Mouse (Mus musculus): Measurements from ENCODE around the gene Neurod2. TPM values are rescaled to one million over a fixed set of nuclear protein-coding genes. Genes with fewer than 3 reads are reported as not detected.
A peak's percentile ranks its signal among the peaks of the same experiment; 100 is the strongest.

Gene Neurod2
- polyA plus RNA-seq, 1 experiment from 2014 or later, result not detected

DNA sequence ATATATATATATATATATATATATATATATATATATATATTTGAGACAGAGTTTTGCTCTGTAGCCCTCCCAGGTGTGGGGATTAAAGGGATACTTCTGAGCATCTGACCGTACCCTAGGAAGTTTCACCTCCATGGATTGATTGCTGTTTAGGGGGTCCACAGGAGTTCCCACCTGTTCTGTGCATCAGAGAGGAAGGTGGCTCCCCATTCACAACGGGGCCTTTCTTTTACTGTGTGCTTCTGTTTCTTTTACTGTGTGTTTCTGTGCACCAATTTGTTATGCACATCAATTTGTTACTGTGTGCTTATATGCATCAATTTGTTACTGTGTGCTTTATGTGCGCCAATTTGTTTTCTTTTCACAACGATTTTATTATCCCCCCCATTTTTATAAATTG is 11.7 kb upstream of the Neurod2 start:
- Histone ChIP-seq H3K4me1 (replicated peaks; ENCODE audit: insufficient read depth, low read length) (peaks cover 13% of the 10 kb centered on the region; the same call in 1 of the 2 replicates), H3K27me3 (ENCODE audit: insufficient read depth, low read length) (peaks cover 38% of the 10 kb centered on the region), H3K4me3 (replicated peaks; ENCODE audit: low read depth, low read length) (no peak overlapping the region), H3K9me3 (replicated peaks; ENCODE audit: low read length) (no peaks in the 10 kb centered on the region), H3K36me3 (ENCODE audit: insufficient read depth, low read length) (no peaks in the 10 kb centered on the region), H3K4me2 (ENCODE audit: low read length) (no peak overlapping the region), H3K9ac (ENCODE audit: low read depth, low read length) (no peak overlapping the region), H3K27ac (no peak overlapping the region)
- no peak for TF ChIP-seq CTCF (IDR thresholded peaks at IDR 0.05; ENCODE audit: low read depth)
- WGBS, result 57% methylated on average over 4 of the region's 4 CpGs
- DNase-seq (ENCODE audit: low spot score) (no peak), ATAC-seq (replicated peaks; ENCODE audit: low FRiP score, low read depth) (no peak)

DNA sequence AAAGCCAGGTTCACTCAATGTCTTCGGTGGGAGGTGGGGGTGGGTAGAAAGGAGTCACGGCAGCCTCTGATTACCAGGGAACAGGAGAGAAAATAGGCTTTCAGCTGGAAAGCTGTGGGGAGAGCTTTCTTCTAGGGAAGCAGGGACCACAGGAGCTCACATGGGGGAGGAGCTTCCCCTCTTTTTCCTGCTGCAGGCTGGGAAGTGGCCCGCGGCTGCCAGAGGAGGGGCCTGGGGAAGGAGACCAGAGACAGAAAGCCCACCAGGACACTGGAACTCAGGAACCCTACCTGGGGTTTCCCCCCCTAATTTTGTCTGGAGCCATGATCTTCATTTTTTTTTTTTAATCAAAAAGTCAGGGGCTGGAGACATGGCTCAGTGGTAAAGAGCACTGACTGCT is 11.1 kb upstream of the Neurod2 start:
- Histone ChIP-seq H3K36me3 (ENCODE audit: insufficient read depth, low read length) (no peaks in the 10 kb centered on the region), H3K9ac (ENCODE audit: low read depth, low read length) (no peak overlapping the region), H3K27me3 (ENCODE audit: insufficient read depth, low read length) (peaks cover 40% of the 10 kb centered on the region), H3K9me3 (replicated peaks; ENCODE audit: low read length) (no peaks in the 10 kb centered on the region), H3K4me1 (replicated peaks; ENCODE audit: insufficient read depth, low read length) (peaks cover 13% of the 10 kb centered on the region; the same call in 1 of the 2 replicates), H3K27ac (no peak overlapping the region), H3K4me3 (replicated peaks; ENCODE audit: low read depth, low read length) (no peak overlapping the region), H3K4me2 (ENCODE audit: low read length) (no peak overlapping the region)
- 9% methylated on average over 4 of the region's 4 CpGs for WGBS
- no peak for TF ChIP-seq CTCF (IDR thresholded peaks at IDR 0.05; ENCODE audit: low read depth)
- DNase-seq (ENCODE audit: low spot score), result no peak
- ATAC-seq (replicated peaks; ENCODE audit: low FRiP score, low read depth), result no peak

DNA sequence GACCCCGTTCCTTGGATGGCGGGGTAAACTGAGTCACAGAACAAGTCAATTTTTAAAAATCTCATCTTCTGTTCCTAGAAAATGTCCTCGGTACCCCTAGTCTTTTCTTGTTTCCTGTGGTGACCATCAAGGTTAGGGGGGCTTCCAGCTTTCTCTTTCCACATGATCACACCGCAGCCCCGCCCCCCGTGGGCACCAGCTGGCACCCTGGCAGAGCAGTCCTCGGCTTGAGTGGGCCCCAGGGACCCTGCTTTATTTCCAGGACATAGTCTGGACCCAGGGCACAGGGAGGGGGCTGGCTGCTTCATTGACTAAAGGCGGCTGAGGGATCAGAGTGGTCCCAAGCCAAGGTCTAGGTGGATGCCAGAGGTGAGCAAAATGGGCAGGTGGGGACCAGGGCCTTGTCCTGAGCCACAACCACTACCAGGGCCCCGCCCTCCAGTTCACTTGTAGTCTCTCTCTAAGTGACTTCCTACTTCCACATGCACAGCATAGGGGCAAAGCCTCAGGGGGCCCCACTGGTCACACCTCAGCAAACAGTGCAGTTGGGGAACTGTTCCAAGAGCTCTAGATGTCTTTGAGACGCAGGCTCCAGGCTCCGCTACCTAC is 10.3 kb upstream of the Neurod2 start:
- H3K4me2 ChIP-seq (ENCODE audit: low read length), result peak overlapping the region; percentile 92
- TF ChIP-seq CTCF (IDR thresholded peaks at IDR 0.05; ENCODE audit: low read depth), result no peak
- no peak overlapping the region for H3K9ac ChIP-seq (ENCODE audit: low read depth, low read length)
- no peak overlapping the region for H3K27ac ChIP-seq
- DNase-seq (ENCODE audit: low spot score), result no peak
- H3K4me1 ChIP-seq (replicated peaks; ENCODE audit: insufficient read depth, low read length), result peaks cover 13% of the 10 kb centered on the region; the same call in 1 of the 2 replicates
- H3K4me3 ChIP-seq (replicated peaks; ENCODE audit: low read depth, low read length), result no peak overlapping the region; the same call in 1 of the 2 replicates
- H3K36me3 ChIP-seq (ENCODE audit: insufficient read depth, low read length), result no peaks in the 10 kb centered on the region
- 10% methylated on average over 11 of the region's 11 CpGs for WGBS
- no peak for ATAC-seq (replicated peaks; ENCODE audit: low FRiP score, low read depth)
- peaks cover 48% of the 10 kb centered on the region for H3K27me3 ChIP-seq (ENCODE audit: insufficient read depth, low read length)
- H3K9me3 ChIP-seq (replicated peaks; ENCODE audit: low read length), result no peaks in the 10 kb centered on the region

DNA sequence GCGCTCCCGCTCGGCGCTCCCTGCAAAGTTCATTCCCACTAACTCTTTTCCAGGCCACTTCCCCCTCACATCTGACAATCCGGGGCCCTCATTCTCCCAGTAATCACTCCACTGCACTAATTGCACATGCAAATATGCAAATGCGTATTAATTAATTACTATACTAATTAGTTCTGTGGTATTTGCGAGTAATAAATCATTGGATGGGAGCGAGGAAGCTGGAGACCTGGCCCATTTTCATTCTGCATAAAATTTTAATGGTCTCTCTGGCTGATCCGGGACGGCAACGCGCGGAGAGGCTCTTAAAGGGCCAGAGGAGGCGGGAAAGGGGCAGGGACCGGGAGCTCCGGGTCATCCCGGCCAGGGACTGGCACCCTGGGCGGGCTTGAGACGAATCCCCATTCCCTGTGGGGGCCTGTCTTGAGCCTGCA is 9.6 kb upstream of the Neurod2 start:
- DNase-seq (ENCODE audit: low spot score), result peak; percentile 37
- H3K27me3 ChIP-seq (ENCODE audit: insufficient read depth, low read length), result peaks cover 55% of the 10 kb centered on the region
- no peaks in the 10 kb centered on the region for H3K36me3 ChIP-seq (ENCODE audit: insufficient read depth, low read length)
- H3K4me3 ChIP-seq (replicated peaks; ENCODE audit: low read depth, low read length), result peak overlapping the region; percentile 40
- H3K4me2 ChIP-seq (ENCODE audit: low read length), result peak overlapping the region; percentile 92
- no peak for ATAC-seq (replicated peaks; ENCODE audit: low FRiP score, low read depth)
- no peak overlapping the region for H3K27ac ChIP-seq
- TF ChIP-seq CTCF (IDR thresholded peaks at IDR 0.05; ENCODE audit: low read depth), result no peak
- H3K9ac ChIP-seq (ENCODE audit: low read depth, low read length), result peak overlapping the region; percentile 47; the same call in 1 of the 2 replicates
- H3K4me1 ChIP-seq (replicated peaks; ENCODE audit: insufficient read depth, low read length), result peaks cover 13% of the 10 kb centered on the region; the same call in 1 of the 2 replicates
- H3K9me3 ChIP-seq (replicated peaks; ENCODE audit: low read length), result no peaks in the 10 kb centered on the region
- under 1% methylated on average over 19 of the region's 19 CpGs for WGBS

DNA sequence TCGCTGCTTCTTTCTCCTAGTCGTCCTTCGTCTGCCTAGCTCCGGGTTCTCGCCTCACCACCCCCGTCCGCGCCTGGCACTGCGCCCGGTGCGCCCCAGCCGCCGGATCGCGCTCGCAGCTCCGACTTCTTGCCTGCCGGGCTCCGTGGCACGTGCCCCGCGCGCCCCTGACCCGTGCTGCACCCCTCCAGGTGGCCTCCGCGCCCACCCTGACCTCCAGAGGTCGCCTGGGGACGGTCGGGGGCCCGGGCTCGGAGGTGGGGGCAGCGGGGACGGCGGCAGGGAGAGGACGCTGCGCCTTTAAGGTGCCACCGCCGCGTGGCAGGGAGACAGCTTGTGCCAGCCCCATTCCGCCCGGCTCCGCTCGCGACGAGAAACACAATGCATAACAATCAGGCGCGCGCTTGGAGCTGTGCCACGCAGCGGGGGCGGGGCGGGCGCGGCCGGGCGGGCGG is 9.1 kb upstream of the Neurod2 start:
- Histone ChIP-seq H3K4me1 (replicated peaks; ENCODE audit: insufficient read depth, low read length) (peaks cover 13% of the 10 kb centered on the region; the same call in 1 of the 2 replicates), H3K4me3 (replicated peaks; ENCODE audit: low read depth, low read length) (peak overlapping the region; percentile 40), H3K27me3 (ENCODE audit: insufficient read depth, low read length) (peaks cover 60% of the 10 kb centered on the region), H3K9ac (ENCODE audit: low read depth, low read length) (peak overlapping the region; percentile 47), H3K9me3 (replicated peaks; ENCODE audit: low read length) (no peaks in the 10 kb centered on the region), H3K27ac (no peak overlapping the region), H3K36me3 (ENCODE audit: insufficient read depth, low read length) (no peaks in the 10 kb centered on the region), H3K4me2 (ENCODE audit: low read length) (peak overlapping the region; percentile 92)
- no peak for TF ChIP-seq CTCF (IDR thresholded peaks at IDR 0.05; ENCODE audit: low read depth)
- ATAC-seq (replicated peaks; ENCODE audit: low FRiP score, low read depth), result no peak
- WGBS, result under 1% methylated on average over 45 of the region's 57 CpGs
- DNase-seq (ENCODE audit: low spot score), result no peak

DNA sequence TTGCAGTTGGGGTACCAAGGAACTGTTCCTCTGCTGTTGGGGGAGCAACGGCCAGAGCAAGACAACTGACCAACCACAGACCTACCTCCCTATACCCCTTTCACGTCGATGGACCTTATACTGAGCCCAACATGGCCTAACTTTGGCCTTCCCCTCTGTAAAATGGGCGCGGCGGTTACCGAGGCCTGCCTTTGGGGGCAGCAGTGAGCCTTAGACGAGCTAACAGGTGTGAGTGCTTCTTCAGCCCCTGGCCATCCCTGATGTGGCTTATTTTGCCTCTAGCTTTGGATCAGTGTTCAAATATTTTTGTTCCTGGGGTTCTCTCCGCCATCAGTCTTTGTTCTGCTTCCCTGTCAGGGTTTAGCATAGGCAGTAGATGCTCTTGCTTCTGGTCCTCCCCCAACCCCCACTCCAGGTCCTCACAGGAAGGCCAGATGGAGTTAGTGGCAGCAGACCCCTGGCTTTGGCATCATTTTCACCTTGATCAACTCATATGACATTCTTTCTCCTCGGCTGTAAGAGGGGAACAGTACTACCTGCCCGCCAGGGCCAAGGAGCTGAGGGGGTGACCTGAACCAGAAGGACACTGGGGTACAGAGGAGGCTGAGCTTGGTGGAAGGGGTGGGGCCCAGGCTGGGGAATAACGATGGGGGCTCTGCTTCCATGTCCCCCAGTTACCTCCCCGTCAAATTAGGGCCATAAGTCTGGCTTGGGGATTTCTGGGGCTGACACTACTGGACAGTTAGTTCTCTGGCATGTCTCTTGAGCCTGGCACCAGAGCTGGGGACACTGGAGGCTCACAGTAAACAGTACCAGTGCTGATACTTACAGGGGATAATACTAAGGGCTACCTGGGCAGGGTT is 7.0 kb upstream of the Neurod2 start:
- no peak overlapping the region for H3K9ac ChIP-seq (ENCODE audit: low read depth, low read length)
- WGBS, result 20% methylated on average over 13 of the region's 13 CpGs

More for the DNA sequence above, 7.0 kb upstream of the Neurod2 start:
- H3K27me3 ChIP-seq (ENCODE audit: insufficient read depth, low read length), result peaks cover 75% of the 10 kb centered on the region
- TF ChIP-seq CTCF (IDR thresholded peaks at IDR 0.05; ENCODE audit: low read depth), result peak; percentile 37; the same call in 1 of the 2 replicates
- H3K4me2 ChIP-seq (ENCODE audit: low read length), result no peak overlapping the region
- peaks cover 7% of the 10 kb centered on the region; the same call in 1 of the 2 replicates for H3K4me1 ChIP-seq (replicated peaks; ENCODE audit: insufficient read depth, low read length)
- no peak for ATAC-seq (replicated peaks; ENCODE audit: low FRiP score, low read depth)
- no peak overlapping the region for H3K27ac ChIP-seq
- H3K9me3 ChIP-seq (replicated peaks; ENCODE audit: low read length), result no peaks in the 10 kb centered on the region
- no peak overlapping the region for H3K4me3 ChIP-seq (replicated peaks; ENCODE audit: low read depth, low read length)
- no peaks in the 10 kb centered on the region for H3K36me3 ChIP-seq (ENCODE audit: insufficient read depth, low read length)
- DNase-seq (ENCODE audit: low spot score), result no peak
